Mouse (Mus musculus) cerebellum, adult 11 months (tissue): ENCODE data around the gene C130074G19Rik.
A peak's percentile ranks its signal among the peaks of the same experiment; 100 is the strongest.

Experiments used
- DNase-seq: peaks from one replicate; pipeline ENCODE4 v3.0.0; 2022

Gene C130074G19Rik

DNA sequence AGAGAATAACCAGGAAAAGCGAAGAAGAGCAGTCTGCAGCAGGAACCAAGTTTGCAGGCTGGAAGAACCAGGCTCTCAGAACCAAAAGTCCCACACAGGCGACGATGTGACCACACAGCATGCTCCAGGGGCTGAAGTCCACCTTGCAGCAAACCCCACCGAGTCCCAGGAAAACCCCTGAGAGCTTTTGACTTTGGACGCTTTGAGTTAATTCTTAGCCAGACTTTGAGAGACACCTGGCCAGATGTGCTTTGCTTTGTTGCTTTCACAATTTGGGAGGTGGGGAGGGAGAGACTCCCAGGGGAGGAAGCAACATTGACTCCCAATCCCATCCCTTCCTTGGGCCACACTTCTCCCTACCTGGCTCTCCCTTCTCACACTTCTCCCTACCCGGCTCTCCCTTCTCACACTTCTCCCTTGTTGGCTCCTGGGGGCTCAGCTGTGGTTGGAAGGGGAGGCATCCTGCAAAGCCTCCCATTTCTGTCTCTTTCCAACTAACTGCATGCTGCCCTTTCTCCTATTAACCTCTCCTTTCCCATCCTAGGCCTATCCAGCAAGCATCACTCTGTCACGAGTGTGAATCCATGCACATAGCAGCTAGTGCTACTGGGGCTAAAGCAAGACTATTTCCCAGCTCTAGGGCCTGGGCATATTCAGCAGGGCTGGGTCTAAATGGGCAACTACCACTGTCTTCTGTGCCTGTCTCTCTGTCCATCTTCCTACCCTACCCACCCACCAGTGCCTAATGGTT lies 10.8 kb downstream of the C130074G19Rik start:
- DNase-seq, result no peak

DNA sequence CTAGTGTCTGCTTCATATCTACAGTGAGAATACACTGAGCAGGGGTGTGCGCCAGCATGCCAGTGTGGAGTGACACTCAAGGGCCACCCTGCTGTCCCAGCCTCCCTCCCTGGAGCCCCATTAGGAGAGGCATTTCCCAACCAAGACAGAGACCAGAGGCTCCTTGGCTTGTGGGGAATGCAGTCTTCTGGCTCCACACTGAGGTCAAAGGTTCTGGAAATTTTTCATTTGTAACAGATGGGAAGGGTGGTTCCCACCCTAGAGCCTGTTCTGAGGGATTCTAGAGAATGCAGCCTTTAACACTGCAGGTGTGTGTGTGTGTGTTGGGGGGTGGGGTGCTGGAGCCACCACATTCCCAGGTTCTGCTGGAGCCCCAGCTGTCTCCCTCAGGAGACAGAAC lies 11.5 kb downstream of the C130074G19Rik start:
- no peak for DNase-seq

DNA sequence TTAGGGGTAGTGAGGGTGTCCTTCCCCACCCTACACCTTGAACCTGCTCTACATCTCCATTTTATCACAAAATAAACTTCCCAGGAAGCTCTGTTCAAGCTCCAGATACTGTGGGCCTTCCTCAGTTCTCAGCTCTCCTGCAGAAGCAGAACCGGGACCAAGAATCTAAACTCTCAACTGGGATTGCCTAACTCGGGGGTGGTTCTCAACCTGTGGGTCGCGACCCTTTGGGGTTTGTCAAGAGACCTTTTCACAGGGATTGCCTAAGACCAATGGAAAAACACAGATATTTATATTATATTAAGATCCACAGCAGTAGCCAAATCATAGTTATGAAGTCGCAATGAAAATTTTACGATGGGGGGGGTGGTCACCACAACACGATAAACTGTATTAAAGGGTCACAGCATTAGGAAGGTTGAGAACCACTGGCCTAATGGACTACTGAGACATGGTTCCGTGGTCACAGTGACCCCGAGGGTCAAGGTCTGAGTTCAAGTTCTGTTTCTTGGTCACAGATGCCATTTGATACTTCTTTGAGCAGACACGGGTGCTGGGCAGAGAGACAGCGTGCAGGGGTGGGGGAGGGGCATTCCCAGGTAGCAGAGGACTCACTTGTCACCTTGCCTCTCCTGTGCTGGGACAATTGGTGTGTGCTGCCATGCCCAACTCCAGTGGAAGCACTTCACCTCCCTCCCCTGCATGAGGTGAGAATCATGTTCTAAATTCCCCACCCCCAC lies 12.2 kb downstream of the C130074G19Rik start:
- no peak for DNase-seq

DNA sequence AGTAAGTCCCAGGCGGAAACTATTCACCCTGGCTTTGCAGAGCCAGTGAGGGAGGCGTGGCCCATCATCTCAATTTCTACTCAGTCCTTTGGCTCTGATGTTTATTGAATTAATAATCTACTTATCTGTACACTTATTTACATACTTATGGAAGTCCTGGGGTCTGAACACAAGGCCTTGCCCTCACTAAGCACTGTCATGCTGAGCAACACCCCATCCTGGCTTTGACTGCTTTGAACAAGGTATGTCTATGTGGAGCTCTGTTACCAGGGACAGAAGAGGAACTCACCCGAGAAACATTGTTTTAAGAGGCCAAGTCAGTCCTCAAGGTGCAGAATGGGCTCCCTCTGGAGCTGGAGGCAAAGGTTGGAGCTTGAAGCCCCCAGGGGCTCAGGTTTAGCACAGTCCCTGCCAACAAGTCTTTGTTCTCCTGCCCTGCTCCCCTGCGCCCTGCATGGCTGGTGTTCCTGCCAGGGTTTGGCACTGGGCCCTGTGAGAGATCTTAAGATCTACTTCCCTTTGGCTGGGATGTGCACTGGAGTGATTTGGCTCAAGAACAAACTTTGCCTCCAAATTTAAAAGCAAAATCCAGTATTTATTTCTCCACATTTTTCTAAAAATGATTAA lies 13.0 kb downstream of the C130074G19Rik start:
- no peak for DNase-seq

DNA sequence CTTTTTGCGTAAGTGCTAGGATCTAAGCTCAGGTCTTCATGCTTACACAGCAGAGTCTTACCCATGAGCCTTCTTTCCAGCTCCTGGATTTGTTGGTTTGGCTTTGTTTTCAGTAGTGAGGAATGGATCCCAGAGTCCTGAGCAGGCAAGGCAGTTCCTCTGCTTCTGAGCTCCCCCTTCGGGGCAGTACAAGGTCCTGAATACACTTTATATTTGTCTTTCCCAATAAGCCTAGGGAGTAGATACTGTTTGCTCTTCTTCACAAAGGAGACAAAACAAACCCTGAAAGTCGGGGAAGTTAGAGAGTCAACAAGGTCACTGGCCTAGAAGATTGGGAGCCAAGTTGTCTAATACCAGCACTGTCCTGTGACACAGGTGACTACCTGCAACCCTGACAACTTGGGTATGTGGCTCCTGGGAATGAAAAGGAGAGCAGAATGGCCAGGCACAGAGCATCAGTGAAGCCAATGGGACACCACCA lies 15.3 kb downstream of the C130074G19Rik start:
- no peak for DNase-seq

DNA sequence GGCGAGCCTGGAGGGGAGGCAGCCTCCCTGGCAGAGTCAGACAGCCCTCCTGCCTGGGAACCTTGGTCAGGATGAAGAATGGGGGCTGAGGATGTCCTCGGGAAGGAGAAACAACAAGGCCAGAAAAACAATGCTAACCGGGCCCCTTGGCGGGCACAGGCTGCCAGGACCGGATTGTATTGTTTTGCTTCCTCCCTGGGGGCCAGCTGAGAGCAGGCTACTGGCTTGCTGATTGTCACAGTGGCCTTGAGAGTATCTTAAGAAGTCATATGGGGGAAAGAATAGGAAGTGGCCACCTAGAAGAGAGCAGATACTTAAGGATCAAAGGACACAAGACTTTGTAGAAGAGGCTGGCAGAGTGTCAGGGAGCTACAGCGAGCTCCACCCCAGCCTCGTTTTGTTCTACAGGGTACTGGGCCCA lies 18.6 kb downstream of the C130074G19Rik start:
- no peak for DNase-seq

GRCm38 (mm10) chr1:184862636-184863035 lies 20.4 kb downstream of the C130074G19Rik start:
- DNase-seq, result no peak

- no peak for DNase-seq
Measured at GRCm38 (mm10) chr1:184861551-184861950, 21.5 kb downstream of the C130074G19Rik start.

- no peak for DNase-seq
Measured at GRCm38 (mm10) chr1:184860276-184860675, 22.7 kb downstream of the C130074G19Rik start.

- DNase-seq, result no peak
Measured at GRCm38 (mm10) chr1:184858253-184858652, 24.8 kb downstream of the C130074G19Rik start.

- no peak for DNase-seq
Measured at GRCm38 (mm10) chr1:184857216-184857615, 25.8 kb downstream of the C130074G19Rik start.

- DNase-seq, result no peak
Measured at GRCm38 (mm10) chr1:184853922-184854321, 29.1 kb downstream of the C130074G19Rik start.

DNA sequence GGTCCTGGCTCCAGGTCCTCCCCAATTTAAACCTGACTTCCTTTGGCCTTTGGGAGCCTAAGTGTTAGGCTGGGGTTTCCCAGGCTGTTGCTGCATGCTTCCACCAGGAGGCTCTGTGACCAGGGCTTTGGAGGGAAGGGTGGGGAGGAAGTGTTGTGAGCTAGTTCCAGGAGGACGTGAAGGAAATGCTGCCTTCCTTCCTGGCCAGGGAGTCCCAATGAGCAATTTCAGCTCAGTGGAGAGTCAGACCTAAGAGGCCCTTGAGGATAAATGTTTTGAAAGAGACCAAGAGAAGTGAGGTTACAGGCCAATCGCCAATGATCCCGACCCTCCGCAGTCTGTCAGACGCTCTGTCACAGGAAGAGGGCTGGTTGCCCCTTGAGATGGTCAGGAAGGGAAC lies 29.7 kb downstream of the C130074G19Rik start:
- DNase-seq, result peak; percentile 45

GRCm38 (mm10) chr1:184851741-184852618 lies 31.0 kb downstream of the C130074G19Rik start:
- DNase-seq, result peak; percentile 63

DNA sequence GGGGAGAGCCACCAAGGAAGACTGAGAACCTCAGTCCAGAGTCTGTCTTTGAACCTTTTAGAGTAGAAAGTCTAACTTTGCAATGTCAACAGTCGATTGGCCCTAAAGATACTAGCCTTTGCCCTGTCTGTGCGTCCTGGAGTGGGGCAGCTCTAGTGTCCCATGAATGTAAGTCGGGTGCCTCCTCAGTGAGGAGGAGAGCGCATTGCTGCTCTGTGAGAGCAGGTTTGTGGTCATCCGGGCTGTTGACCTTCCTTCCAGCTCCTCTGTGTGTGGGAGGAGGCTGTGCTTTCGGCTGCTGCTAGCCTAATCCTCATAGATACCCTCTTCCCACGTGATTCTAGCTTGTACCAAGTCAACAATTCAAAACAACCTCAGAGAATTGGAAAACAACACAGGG lies 31.9 kb downstream of the C130074G19Rik start:
- no peak for DNase-seq

DNA sequence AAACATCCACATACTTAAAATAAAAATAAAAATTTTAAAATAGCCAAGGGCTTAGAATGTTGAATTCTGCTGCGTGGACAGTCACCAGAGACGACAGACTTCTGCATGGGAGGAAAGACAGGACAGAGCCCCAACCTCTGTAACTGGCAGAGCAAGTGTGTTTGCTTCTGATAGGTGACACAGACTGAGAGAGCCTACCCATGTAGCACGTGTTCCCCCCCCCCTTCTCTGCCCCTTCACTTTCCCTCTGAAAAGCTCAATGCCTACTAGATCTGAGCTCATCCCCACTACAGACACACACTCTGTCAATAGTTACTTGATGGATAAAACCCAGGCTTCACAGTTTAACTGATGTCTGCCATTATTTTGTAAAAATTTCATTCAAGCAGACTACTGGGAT lies 36.0 kb downstream of the C130074G19Rik start:
- no peak for DNase-seq

DNA sequence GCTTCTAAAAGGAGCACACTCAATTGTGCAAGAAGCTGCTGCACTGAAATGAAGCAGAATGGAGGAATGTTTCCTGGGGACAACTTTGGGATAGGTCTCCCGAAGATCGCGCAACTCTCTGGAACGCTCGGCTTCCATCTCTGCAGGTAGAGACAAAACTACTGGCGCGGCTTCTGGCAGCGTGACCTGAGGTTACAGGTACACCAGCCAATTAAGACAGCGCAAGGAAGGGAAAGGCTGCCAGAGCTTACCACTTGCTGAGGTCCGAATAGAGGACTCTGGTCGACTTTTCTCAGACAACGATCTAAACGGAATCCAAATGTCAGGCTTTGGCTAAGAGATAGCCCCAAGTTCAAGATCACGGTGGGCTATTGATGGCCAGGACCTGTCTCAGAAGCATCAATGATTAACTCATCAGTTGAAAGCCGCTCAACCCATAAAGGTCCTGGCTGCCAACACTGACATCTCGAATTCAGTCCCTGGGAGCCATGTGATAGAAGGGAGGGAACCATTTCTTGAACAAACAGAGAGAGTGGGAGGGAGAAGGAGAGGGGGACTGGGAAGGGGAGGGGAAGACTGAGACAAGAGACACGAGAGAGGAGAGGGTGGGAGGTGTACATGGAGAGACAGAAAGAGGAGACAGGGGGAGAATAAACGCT lies 36.8 kb downstream of the C130074G19Rik start, which contains the start of gene Marc2:
Gene Marc2, minus strand, starts transcription at position 360 of the 659 bp plus-strand sequence.
- DNase-seq, result no peak

DNA sequence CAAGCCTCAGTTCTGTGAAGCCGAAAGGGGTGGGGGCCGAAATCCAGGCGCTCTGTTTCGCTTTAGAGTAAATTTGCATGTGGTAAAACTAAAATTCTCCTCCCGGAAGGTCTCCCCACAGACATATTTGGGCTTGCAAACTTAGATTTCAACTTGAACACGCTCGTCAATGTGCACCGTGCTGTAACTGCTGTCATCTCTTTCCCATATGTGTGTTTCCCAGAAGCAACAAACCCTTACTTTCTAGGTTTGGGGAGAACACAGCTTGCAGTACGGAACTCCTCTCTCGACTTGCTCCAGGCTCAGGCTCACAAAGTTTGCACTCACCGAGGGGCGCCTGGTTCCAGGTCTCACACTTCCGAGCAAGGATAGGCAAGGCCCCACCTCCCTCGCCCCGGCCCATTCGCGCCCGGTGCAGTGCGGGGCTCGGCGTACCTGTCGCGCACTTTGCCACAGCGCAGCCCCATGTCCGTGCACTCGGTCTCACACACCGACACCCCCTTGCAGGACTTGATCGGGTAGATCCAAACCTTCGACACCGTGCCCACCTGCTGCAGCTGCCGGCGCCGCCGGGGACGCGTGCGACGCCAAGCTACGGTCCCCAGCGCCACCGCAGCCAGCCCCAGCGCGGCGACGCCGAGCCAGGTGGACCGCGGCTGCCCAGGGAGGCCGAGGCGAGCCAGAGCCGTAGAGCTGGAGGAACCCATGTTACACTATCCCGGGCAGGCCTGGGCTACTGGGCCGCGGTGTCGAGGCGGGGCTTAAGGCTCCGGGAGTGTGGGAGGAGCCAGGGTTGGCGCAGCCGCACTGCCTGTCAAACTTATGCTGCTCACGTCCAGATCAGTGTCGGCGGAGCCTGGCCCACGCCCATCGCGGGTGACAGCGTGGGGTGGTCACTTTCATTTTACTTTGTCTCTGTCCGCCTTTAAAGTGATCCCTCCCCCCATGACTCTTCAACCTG lies 37.6 kb downstream of the C130074G19Rik start:
- DNase-seq, result peak; percentile 79

- DNase-seq, result no peak
Measured at GRCm38 (mm10) chr1:184844326-184845066, 38.5 kb downstream of the C130074G19Rik start.

- DNase-seq, result no peak
Measured at GRCm38 (mm10) chr1:184837649-184838048, 45.4 kb downstream of the C130074G19Rik start.
